Comparison of ENCODE assay signal across 23 mouse cellular contexts in genomic region chr8:69874654-69875053, GRCm38 (mm10). TPM values are rescaled to one million over a fixed set of nuclear protein-coding genes. Genes with fewer than 3 reads are reported as not detected.
DNase-seq lines count a peak whose midpoint lies in the region; ATAC-seq lines count a peak whose summit lies in the region.
"Had no signal": no experiment of that assay in that cellular context is flagged by ENCODE, and none has a peak within 500 bp of the region (broad histone marks: within the 10 kb centered on the region; RNA-seq: fewer than 3 reads in every experiment).

No protein-coding gene starts in this region.

- peak; percentile 87 for DNase-seq in fibroblast of lung, adult 2 months (ENCODE audit: low read depth)
- peak; percentile 71 for DNase-seq in gastrocnemius, postnatal 14 days
- no peak for DNase-seq in left cerebral cortex, adult 18-20 months (ENCODE audit: low spot score in 2 of 2)
- no peak for DNase-seq in spleen, postnatal 4 days (ENCODE audit: low spot score in 2 of 2)
- no peak for DNase-seq in lung, postnatal 10 days
- DNase-seq: cerebellum, adult 11-12 months; cerebellum, adult 9-11 months; layer of hippocampus, adult 9-11 months; thymus, adult 18-20 months had no signal

- peaks cover 71% of the 10 kb centered on the region for H3K27me3 ChIP-seq in megakaryocyte, embryonic 14.5 days (replicated peaks)

- ATAC-seq in megakaryocyte, adult 5-6 weeks (ENCODE audit: poor library complexity, severe bottlenecking): no peak
- ATAC-seq: intestine, embryonic 16.5 days; liver, embryonic 12.5 days; liver, postnatal 0 days; midbrain, embryonic 15.5 days had no signal

- peaks cover 2% of the 10 kb centered on the region; the same call in 1 of the 2 replicates for H3K9me3 ChIP-seq in megakaryocyte, embryonic 14.5 days
- H3K9me3 ChIP-seq: forebrain, embryonic 12.5 days; heart, embryonic 15.5 days; hindbrain, embryonic 12.5 days; limb, embryonic 12.5 days; liver, embryonic 12.5 days; midbrain, embryonic 15.5 days had no signal

- peaks cover 18% of the 10 kb centered on the region for H3K4me1 ChIP-seq in megakaryocyte, embryonic 14.5 days
- H3K4me1 ChIP-seq: forebrain, embryonic 12.5 days; heart, embryonic 15.5 days; hindbrain, embryonic 12.5 days; limb, embryonic 12.5 days; liver, embryonic 12.5 days; midbrain, embryonic 15.5 days had no signal

- no peaks in the 10 kb centered on the region for H3K36me3 ChIP-seq in megakaryocyte, embryonic 14.5 days (replicated peaks; ENCODE audit: low read length)
- H3K36me3 ChIP-seq: G1E; heart, embryonic 15.5 days; limb, embryonic 12.5 days; liver, embryonic 12.5 days; midbrain, embryonic 15.5 days had no signal

- intact Hi-C loops in gastrocnemius, postnatal 14 days (cut with DNase I; ENCODE audit: low total_unique reads): no loop called here

- peak overlapping the region; percentile 23 for H3K4me3 ChIP-seq in megakaryocyte, embryonic 14.5 days (replicated peaks)
- H3K4me3 ChIP-seq: erythroblast, embryonic 14.5 days; forebrain, embryonic 12.5 days; heart, embryonic 15.5 days; hindbrain, embryonic 12.5 days; limb, embryonic 12.5 days; liver, embryonic 12.5 days; midbrain, embryonic 15.5 days had no signal

RNA-seq across cellular contexts. Expression of gene Cilp2, which starts 12.8 kb away (rescaled TPM):
- polyA plus RNA-seq in megakaryocyte, embryonic 14.5 days (2012; ENCODE audit: insufficient read depth, low replicate concordance): 0.20 TPM in 1 of 2 replicates, not detected in the other
- not detected in 2 replicates for total RNA-seq in megakaryocyte, adult 5-6 weeks (2015)
- total RNA-seq in megakaryocyte, adult 5-6 weeks (2017): not detected in 2 replicates
- 10 to 100 TPM; 26.6 to 27.8 TPM for total RNA-seq in gastrocnemius, postnatal 14 days (2021)
- total RNA-seq in left cerebral cortex, adult 18-20 months (2021): under 1 TPM; 0.33 to 0.59 TPM
- total RNA-seq: granulocyte monocyte progenitor cell, adult 5-6 weeks had no signal
- polyA plus RNA-seq: erythroblast, embryonic 14.5 days had no signal

RNA-seq across cellular contexts. Expression of gene Tssk6, which starts 27.3 kb away (rescaled TPM):
- polyA plus RNA-seq in megakaryocyte, embryonic 14.5 days (2012; ENCODE audit: insufficient read depth, low replicate concordance): 1.3 and 5.3 TPM in 2 replicates
- 0.27 TPM in 1 of 2 replicates, not detected in the other for total RNA-seq in megakaryocyte, adult 5-6 weeks (2015)
- 0.16 and 0.26 TPM in 2 replicates for total RNA-seq in megakaryocyte, adult 5-6 weeks (2017)
- total RNA-seq in gastrocnemius, postnatal 14 days (2021): under 1 TPM in 1 of 2 experiments, not detected in 1; 0.31 TPM
- not detected for total RNA-seq in left cerebral cortex, adult 18-20 months (2021)
- total RNA-seq: heart, postnatal 36 days had no signal

RNA-seq across cellular contexts. Expression of gene Ndufa13, which starts 27.7 kb away (rescaled TPM):
- polyA plus RNA-seq in megakaryocyte, embryonic 14.5 days (2012; ENCODE audit: insufficient read depth, low replicate concordance): 31.7 and 195 TPM in 2 replicates
- total RNA-seq in megakaryocyte, adult 5-6 weeks (2015): 63.4 and 75.7 TPM in 2 replicates
- 120 and 143 TPM in 2 replicates for total RNA-seq in megakaryocyte, adult 5-6 weeks (2017)
- total RNA-seq in gastrocnemius, postnatal 14 days (2021): 100 to 1,000 TPM; 265 to 294 TPM
- total RNA-seq in left cerebral cortex, adult 18-20 months (2021): 100 to 1,000 TPM; 148 to 155 TPM

RNA-seq across cellular contexts. Expression of gene Yjefn3, which starts 27.9 kb away (rescaled TPM):
- 4.7 and 13.7 TPM in 2 replicates for polyA plus RNA-seq in megakaryocyte, embryonic 14.5 days (2012; ENCODE audit: insufficient read depth, low replicate concordance)
- total RNA-seq in megakaryocyte, adult 5-6 weeks (2015): 3.1 TPM in 1 of 2 replicates, not detected in the other
- not detected in 2 replicates for total RNA-seq in megakaryocyte, adult 5-6 weeks (2017)
- 10 to 100 TPM in 1 of 2 experiments, 1 to 10 TPM in 1; 7.8 to 10.2 TPM for total RNA-seq in gastrocnemius, postnatal 14 days (2021)
- 10 to 100 TPM; 28.3 to 30.7 TPM for total RNA-seq in left cerebral cortex, adult 18-20 months (2021)
- total RNA-seq: granulocyte monocyte progenitor cell, adult 5-6 weeks had no signal

RNA-seq across cellular contexts. Expression of gene Pbx4, which starts 42.4 kb away (rescaled TPM):
- polyA plus RNA-seq in megakaryocyte, embryonic 14.5 days (2012; ENCODE audit: insufficient read depth, low replicate concordance): 1.7 TPM in 1 of 2 replicates, not detected in the other
- total RNA-seq in megakaryocyte, adult 5-6 weeks (2015): 1.3 and 2.4 TPM in 2 replicates
- 0.57 and 1.9 TPM in 2 replicates for total RNA-seq in megakaryocyte, adult 5-6 weeks (2017)
- total RNA-seq in gastrocnemius, postnatal 14 days (2021): under 1 TPM in 1 of 2 experiments, not detected in 1; 0.37 TPM
- total RNA-seq in left cerebral cortex, adult 18-20 months (2021): 10 to 100 TPM; 14.1 to 17.8 TPM
- total RNA-seq: heart, postnatal 36 days had no signal

Comparison
In these comparisons a context has a peak if more than half of its experiments do, and no peak if none do; other contexts are left out.
1. DNase-seq: peak in fibroblast of lung, adult 2 months (single experiment) and gastrocnemius, postnatal 14 days (single experiment); none in left cerebral cortex, adult 18-20 months (0 of 2), spleen, postnatal 4 days (0 of 2) and lung, postnatal 10 days (single experiment).
2. RNA of gene Cilp2, which starts 12.8 kb away (total RNA-seq): 26.6 to 27.8 TPM in gastrocnemius, postnatal 14 days; 0.33 to 0.59 TPM in left cerebral cortex, adult 18-20 months and not detected in megakaryocyte, adult 5-6 weeks; every median in the first group is over 10 times any median in the second.